Mouse (Mus musculus) embryonic facial prominence, embryonic 11.5 days (tissue): ENCODE measurements at regions not wholly inside any gene's neighbourhood (a gene's known extent, or its start where the extent isn't known, plus 50 kb on each side); places are given as distances from the start of the nearest gene placed in this dataset.

Experiments used
- ATAC-seq: fragments of 200-750 bp; cut with Nextera tagmentation; replicated peaks from 2 replicates; pipeline ENCODE4 v1.8.0; 2017; ENCODE audit warnings: low read depth; ENCODE audit not compliant: insufficient number of reproducible peaks, low FRiP score, low TSS enrichment
- DNase-seq: peaks from one replicate; pipeline ENCODE4 v3.0.0-alpha.2; 2015; ENCODE audit warnings: low spot score
- H3K27ac ChIP-seq: fragments of 300-500 bp; sonication (generic); replicated peaks from 2 replicates; pipeline ENCODE4 v1.5.1; 2014; ENCODE audit warnings: mild to moderate bottlenecking, low read depth, low read length, control low read depth
- H3K27me3 ChIP-seq: fragments of 300-500 bp; sonication (generic); 2 replicates; pipeline ENCODE4 v1.6.1; 2014; ENCODE audit warnings: mild to moderate bottlenecking, low read length, moderate library complexity, mixed read lengths; ENCODE audit not compliant: control insufficient read depth, insufficient read depth
- H3K36me3 ChIP-seq: fragments of 300-500 bp; sonication (generic); replicated peaks from 2 replicates; pipeline ENCODE4 v1.6.1; 2014; ENCODE audit warnings: low read depth, mild to moderate bottlenecking, low read length, moderate library complexity, mixed read lengths; ENCODE audit not compliant: control insufficient read depth, insufficient read depth
- H3K4me1 ChIP-seq: fragments of 300-500 bp; sonication (generic); 2 replicates; pipeline ENCODE4 v1.6.1; 2014; ENCODE audit warnings: low read length, mixed read lengths; ENCODE audit not compliant: control insufficient read depth, insufficient read depth
- H3K4me2 ChIP-seq: fragments of 300-500 bp; sonication (generic); 2 replicates; pipeline ENCODE4 v1.6.1; 2014; ENCODE audit warnings: low read depth, mild to moderate bottlenecking, control low read depth, low read length, moderate library complexity
- H3K4me3 ChIP-seq: fragments of 300-500 bp; sonication (generic); 2 replicates; pipeline ENCODE4 v1.5.1; 2014; ENCODE audit warnings: low read depth, low read length, control low read depth
- H3K9ac ChIP-seq: fragments of 300-500 bp; sonication (generic); replicated peaks from 2 replicates; pipeline ENCODE4 v1.6.1; 2014; ENCODE audit warnings: mild to moderate bottlenecking, control low read depth, low read length
- H3K9me3 ChIP-seq: fragments of 300-500 bp; sonication (generic); replicated peaks from 2 replicates; pipeline ENCODE4 v1.6.1; 2016; ENCODE audit warnings: mild to moderate bottlenecking, low read length, inconsistent platforms, mixed read lengths; ENCODE audit not compliant: control insufficient read depth
- WGBS: fragments of 180-500 bp; shearing (Covaris S2); extraction: QIAGEN DNeasy Blood & Tissue Kit; methylation state at CpG from one replicate; pipeline ENCODE4 v1.1.7; 2014; 5-methylcytosine and 5-hydroxymethylcytosine counted together

- Histone ChIP-seq H3K4me3 (no peak overlapping the region), H3K9me3 (no peaks in the 10 kb centered on the region), H3K27me3 (no peaks in the 10 kb centered on the region), H3K27ac (no peak overlapping the region), H3K36me3 (no peaks in the 10 kb centered on the region), H3K4me1 (no peaks in the 10 kb centered on the region), H3K4me2 (no peak overlapping the region), H3K9ac (no peak overlapping the region)
- DNase-seq, result no peak
- no peak for ATAC-seq
- no CpG with 5 or more reads among the region's 1 CpGs for WGBS
Measured at GRCm38 (mm10) chr11:19221442-19221841, 202.7 kb upstream of the Meis1 start.

GRCm38 (mm10) chr11:19226756-19227155 lies 208.0 kb upstream of the Meis1 start:
- Histone ChIP-seq H3K4me3 (no peak overlapping the region), H3K4me1 (no peaks in the 10 kb centered on the region), H3K9me3 (no peaks in the 10 kb centered on the region), H3K9ac (no peak overlapping the region), H3K36me3 (no peaks in the 10 kb centered on the region), H3K4me2 (no peak overlapping the region), H3K27ac (no peak overlapping the region), H3K27me3 (no peaks in the 10 kb centered on the region)
- DNase-seq, result no peak
- ATAC-seq, result no peak
- 77% methylated on average over 2 of the region's 2 CpGs for WGBS

- Histone ChIP-seq H3K36me3 (no peaks in the 10 kb centered on the region), H3K27ac (no peak overlapping the region), H3K4me1 (no peaks in the 10 kb centered on the region), H3K27me3 (no peaks in the 10 kb centered on the region), H3K4me2 (no peak overlapping the region), H3K9me3 (no peaks in the 10 kb centered on the region), H3K9ac (no peak overlapping the region), H3K4me3 (no peak overlapping the region)
- WGBS, result 30% methylated on average over 4 of the region's 4 CpGs
- peak; percentile 81 for DNase-seq
- ATAC-seq, result no peak
Measured at GRCm38 (mm10) chr11:19227716-19228115, 208.9 kb upstream of the Meis1 start.

GRCm38 (mm10) chr11:19246390-19247114 lies 227.8 kb upstream of the Meis1 start:
- no peak overlapping the region for H3K4me2 ChIP-seq
- WGBS, result 87% methylated on average over 11 of the region's 11 CpGs
- no peaks in the 10 kb centered on the region for H3K27me3 ChIP-seq
- no peak for DNase-seq
- no peak overlapping the region for H3K27ac ChIP-seq
- ATAC-seq, result no peak
- H3K9ac ChIP-seq, result no peak overlapping the region
- H3K36me3 ChIP-seq, result no peaks in the 10 kb centered on the region
- H3K4me3 ChIP-seq, result no peak overlapping the region
- no peaks in the 10 kb centered on the region for H3K9me3 ChIP-seq
- no peaks in the 10 kb centered on the region for H3K4me1 ChIP-seq

GRCm38 (mm10) chr11:19253605-19254004 lies 234.8 kb upstream of the Meis1 start:
- Histone ChIP-seq H3K27me3 (no peaks in the 10 kb centered on the region), H3K4me3 (no peak overlapping the region), H3K9ac (no peak overlapping the region), H3K4me2 (no peak overlapping the region), H3K4me1 (no peaks in the 10 kb centered on the region), H3K9me3 (no peaks in the 10 kb centered on the region), H3K36me3 (no peaks in the 10 kb centered on the region), H3K27ac (no peak overlapping the region)
- WGBS, result 53% methylated on average over 5 of the region's 5 CpGs
- no peak for ATAC-seq
- no peak for DNase-seq

GRCm38 (mm10) chr11:19254183-19254582 lies 235.4 kb upstream of the Meis1 start:
- DNase-seq (no peak), ATAC-seq (no peak; the same call in 1 of the 2 replicates)
- H3K36me3 ChIP-seq, result no peaks in the 10 kb centered on the region
- H3K4me1 ChIP-seq, result no peaks in the 10 kb centered on the region
- no peaks in the 10 kb centered on the region for H3K9me3 ChIP-seq
- H3K27ac ChIP-seq, result no peak overlapping the region
- WGBS, result 24% methylated on average over 4 of the region's 4 CpGs
- H3K9ac ChIP-seq, result no peak overlapping the region
- no peaks in the 10 kb centered on the region for H3K27me3 ChIP-seq
- H3K4me2 ChIP-seq, result no peak overlapping the region
- no peak overlapping the region for H3K4me3 ChIP-seq

- H3K36me3 ChIP-seq, result no peaks in the 10 kb centered on the region
- no peaks in the 10 kb centered on the region for H3K27me3 ChIP-seq
- 82% methylated on average over 4 of the region's 4 CpGs for WGBS
- H3K4me1 ChIP-seq, result no peaks in the 10 kb centered on the region
- H3K9ac ChIP-seq, result no peak overlapping the region
- H3K27ac ChIP-seq, result no peak overlapping the region
- no peak for DNase-seq
- H3K4me2 ChIP-seq, result no peak overlapping the region
- ATAC-seq, result no peak
- H3K9me3 ChIP-seq, result no peaks in the 10 kb centered on the region
- H3K4me3 ChIP-seq, result no peak overlapping the region
Measured at GRCm38 (mm10) chr11:19257549-19257948, 238.8 kb upstream of the Meis1 start.

- DNase-seq (no peak), ATAC-seq (no peak)
- Histone ChIP-seq H3K9me3 (no peaks in the 10 kb centered on the region), H3K36me3 (no peaks in the 10 kb centered on the region), H3K27ac (no peak overlapping the region), H3K4me2 (no peak overlapping the region), H3K27me3 (no peaks in the 10 kb centered on the region), H3K4me1 (no peaks in the 10 kb centered on the region), H3K4me3 (no peak overlapping the region), H3K9ac (no peak overlapping the region)
- 72% methylated on average over 4 of the region's 4 CpGs for WGBS
Measured at GRCm38 (mm10) chr11:19262832-19263231, 244.0 kb upstream of the Meis1 start.
